Mouse (Mus musculus): ENCODE measurements around the gene Cela2a. TPM values are rescaled to one million over a fixed set of nuclear protein-coding genes. Genes with fewer than 3 reads are reported as not detected.

The Cela2a gene
- not detected for polyA plus RNA-seq (2017; shearing (Covaris generic))

DNA sequence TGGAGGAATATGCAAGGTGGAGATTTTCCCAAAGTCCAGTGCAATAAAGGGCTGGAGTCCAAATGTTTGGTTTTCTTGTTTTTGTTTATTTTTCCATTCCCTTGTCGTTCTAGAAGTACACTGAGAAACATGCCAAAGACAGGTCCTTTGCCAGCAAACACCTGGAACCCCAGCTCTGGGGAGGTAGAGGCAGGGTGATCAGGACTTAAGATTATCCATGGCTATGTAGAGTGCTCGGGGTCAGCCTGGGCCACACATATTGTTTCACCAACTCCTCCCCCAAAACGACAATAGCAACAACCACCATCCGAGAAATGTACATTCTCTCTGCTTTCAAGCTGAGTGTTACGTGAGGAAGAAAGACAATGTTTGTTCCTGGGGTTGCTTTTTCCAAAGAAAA is at the start of gene Cela2a:
Gene Cela2a, minus strand, starts transcription at position 101 of the 400 bp plus-strand sequence.

DNA sequence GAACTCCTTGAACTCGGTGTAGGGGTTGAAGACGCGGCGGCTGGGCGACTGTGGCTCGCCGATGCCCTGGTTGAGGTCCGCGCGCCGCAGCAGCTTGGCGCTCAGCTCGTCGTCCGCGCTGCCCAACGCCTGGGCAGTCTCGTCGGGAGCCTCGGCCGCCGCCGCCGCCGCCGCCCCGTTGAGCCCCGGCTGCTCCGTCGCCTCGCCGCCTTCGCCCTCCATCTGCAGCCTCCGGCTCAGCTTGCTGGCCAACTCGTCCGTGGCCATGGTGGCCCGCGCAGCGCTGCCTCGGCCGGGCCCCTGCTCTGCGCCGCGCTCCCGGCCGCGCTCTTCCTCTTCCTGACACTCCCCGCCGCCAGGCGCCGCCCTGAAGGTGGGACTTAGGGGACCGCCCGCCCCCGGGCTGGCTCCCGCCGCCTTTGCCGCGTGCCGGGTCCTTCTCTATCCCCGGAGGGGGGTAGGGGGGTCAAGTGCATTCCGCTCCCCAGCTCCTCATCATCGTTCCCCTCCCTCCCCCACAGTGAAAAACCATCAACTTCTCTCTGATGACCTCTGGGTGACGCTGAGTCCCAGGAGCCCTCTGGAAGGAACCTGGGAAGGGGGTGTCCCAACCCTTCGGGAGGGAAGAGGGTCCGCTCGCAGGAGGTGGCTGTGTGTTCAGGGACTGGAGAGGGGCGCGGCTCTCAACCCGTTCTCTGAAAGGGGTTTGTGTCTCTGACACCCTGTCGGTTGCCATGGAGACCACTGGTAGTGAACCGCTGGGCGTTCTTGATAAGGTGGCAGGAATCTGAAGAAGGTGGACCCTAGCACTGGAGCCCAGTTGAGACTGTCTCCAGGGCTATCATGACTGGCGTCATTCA is 48.9 kb upstream of the Cela2a start, which contains the start of gene Efhd2:
Gene Efhd2, minus strand, starts transcription at position 320 of the 860 bp plus-strand sequence.

DNA sequence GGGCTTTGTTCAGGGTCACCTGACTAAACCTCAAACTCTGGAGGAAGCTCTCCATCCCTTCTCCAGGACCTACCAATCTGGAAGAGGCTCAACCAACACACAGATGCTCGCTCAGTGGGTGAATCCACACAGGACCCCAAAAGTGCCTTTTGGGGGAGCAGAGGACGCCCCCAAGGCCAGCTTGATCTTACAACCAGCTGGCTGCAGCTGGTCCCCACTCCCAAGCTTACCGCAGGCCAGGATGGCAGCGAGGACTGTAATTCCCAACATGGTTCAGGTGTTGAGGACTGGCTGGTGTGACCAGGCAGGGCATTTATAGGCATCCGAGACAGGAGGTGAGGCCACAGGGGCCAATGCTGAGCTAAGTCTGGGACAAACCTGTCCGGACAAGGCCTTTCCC is 20.0 kb upstream of the Cela2a start, which contains the start of gene Ctrc:
Gene Ctrc, minus strand, starts transcription at position 361 of the 400 bp plus-strand sequence.

DNA sequence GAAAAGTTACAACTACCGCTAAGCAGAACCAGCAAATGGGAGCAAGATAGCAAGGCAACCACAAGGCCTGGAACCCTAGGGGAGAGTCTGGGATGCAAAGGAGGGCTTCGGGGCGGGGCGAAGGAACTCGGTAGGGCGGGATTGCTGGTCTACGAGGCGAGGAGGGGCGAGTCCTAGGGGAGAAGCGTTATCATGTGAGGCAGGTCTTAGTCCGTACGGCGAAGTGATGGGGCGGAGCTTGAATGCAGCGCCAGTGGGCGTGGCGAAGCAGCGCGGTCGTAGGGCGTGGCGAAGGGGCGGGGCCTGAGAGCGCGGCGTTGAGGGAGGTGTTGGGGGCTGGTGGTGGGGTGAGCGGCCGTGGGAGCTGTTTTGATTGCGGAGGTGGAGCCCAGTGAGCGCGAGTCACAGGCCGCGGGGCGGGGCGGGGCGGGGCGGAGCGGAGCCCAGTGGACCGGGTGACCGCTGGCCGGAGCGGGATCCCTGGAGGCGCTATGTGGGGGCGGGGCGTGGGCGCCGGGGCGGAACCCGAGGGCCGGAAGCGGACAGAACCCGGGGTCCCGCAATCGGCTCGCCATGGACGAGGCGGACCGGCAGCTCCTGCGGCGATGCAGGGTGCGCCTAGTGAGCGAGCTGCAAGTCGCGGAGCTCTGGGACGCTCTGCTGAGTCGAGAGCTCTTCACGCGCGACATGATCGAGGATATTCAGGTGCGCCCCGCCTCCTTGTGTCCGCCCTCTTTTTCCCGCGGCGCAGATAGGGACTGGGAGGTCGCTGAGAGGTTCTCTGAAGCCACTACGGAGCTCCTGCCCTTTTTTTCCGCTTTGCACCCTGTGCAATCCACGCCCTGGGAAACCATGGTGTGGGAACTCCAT is 32.4 kb downstream of the Cela2a start, which contains the start of gene Casp9:
Gene Casp9, plus strand, starts transcription at position 331 of the 870 bp plus-strand sequence.

DNA sequence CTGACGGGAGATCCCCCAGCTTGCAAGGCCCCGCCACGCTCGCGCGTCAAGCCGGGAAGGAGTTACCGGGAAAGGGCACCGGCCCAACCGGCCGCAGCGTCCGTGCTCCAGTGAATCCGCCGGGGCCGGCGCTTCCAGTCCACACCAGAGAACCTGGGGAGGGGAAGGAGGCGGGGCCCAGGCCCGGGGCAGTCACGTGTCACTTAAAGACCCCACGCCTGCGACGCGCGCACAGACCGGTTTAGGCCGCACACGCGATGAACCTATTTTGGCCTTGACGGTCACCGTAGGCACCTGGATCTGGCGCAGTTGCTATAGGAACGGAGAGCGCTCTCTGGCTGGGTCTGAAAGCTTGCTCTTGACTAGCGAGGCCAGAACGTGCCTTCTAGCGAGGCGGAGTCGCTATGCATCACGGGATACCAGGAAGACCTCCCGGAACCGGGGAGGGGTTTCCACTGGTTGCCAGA is 35.4 kb downstream of the Cela2a start, which contains the start of gene Dnajc16:
Gene Dnajc16, minus strand, starts transcription at position 408 of the 467 bp plus-strand sequence.

Other genes with a start within 250 kb of the Cela2a start
- gene Fblim1, start 220.1 kb downstream of the Cela2a start, polyA plus RNA-seq (2017; shearing (Covaris generic)) = 0.21 TPM
- 0.22 TPM for gene Tmem82, start 207.5 kb downstream of the Cela2a start, polyA plus RNA-seq (2017; shearing (Covaris generic))
- not detected for gene Slc25a34, start 202.3 kb downstream of the Cela2a start, polyA plus RNA-seq (2017; shearing (Covaris generic))
- 4.9 TPM for gene Plekhm2, start 161.3 kb downstream of the Cela2a start, polyA plus RNA-seq (2017; shearing (Covaris generic))
- gene Rsc1a1, start 140.6 kb downstream of the Cela2a start, polyA plus RNA-seq (2017; shearing (Covaris generic)) = not detected
- gene Ddi2, start 102.7 kb downstream of the Cela2a start, polyA plus RNA-seq (2017; shearing (Covaris generic)) = 5.4 TPM
- gene Agmat, start 79.5 kb downstream of the Cela2a start, polyA plus RNA-seq (2017; shearing (Covaris generic)) = not detected
- gene Dnajc16, start 35.2 kb downstream of the Cela2a start, polyA plus RNA-seq (2017; shearing (Covaris generic)) = 4.9 TPM
- 20.3 TPM for gene Casp9, start 32.5 kb downstream of the Cela2a start, polyA plus RNA-seq (2017; shearing (Covaris generic))
- gene Ctrc, start 20.2 kb upstream of the Cela2a start, polyA plus RNA-seq (2017; shearing (Covaris generic)) = not detected
- 15.0 TPM for gene Efhd2, start 48.8 kb upstream of the Cela2a start, polyA plus RNA-seq (2017; shearing (Covaris generic))
- 0.46 TPM for gene Fhad1, start 188.9 kb upstream of the Cela2a start, polyA plus RNA-seq (2017; shearing (Covaris generic))